Mouse (Mus musculus) thymus, postnatal 10 days (tissue): ENCODE data around the gene Gm9745.
"Not testable (repeated sequence)": the region's sequence is repeated elsewhere in the genome, so short reads cannot be mapped to it uniquely, and the experiment has no call there.

Source experiments
- DNase-seq, 2 experiments: peaks; one replicate each; pipeline ENCODE4 v3.0.0; 2021; ENCODE audit warnings: low spot score in 2 of 2

Gm9745 gene

GRCm38 (mm10) chr13:8948131-8948530 lies at the start of gene Gm9745:
Gm9745 (minus strand) TSS chr13:8948231.
- DNase-seq = not testable (repeated sequence)

DNA sequence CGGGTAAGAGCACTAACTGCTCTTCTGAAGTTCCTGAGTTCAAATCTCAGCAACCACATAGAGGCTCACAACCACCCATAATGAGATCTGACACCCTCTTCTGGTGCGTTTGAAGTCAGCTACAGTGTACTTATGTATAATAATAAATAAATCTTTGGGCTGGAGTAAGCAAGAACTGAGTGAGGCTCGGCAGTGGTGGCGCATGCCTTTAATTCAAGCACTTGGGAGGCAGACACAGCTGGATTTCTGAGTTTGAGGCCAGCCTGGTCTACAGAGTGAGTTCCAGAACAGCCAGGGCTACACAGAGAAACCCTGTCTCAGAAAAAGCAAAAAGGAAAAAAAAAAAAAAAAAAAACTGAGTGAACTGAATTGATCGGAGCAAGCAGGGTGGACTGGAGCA lies 49.2 kb upstream of the Gm9745 start:
- DNase-seq = not testable (repeated sequence)

DNA sequence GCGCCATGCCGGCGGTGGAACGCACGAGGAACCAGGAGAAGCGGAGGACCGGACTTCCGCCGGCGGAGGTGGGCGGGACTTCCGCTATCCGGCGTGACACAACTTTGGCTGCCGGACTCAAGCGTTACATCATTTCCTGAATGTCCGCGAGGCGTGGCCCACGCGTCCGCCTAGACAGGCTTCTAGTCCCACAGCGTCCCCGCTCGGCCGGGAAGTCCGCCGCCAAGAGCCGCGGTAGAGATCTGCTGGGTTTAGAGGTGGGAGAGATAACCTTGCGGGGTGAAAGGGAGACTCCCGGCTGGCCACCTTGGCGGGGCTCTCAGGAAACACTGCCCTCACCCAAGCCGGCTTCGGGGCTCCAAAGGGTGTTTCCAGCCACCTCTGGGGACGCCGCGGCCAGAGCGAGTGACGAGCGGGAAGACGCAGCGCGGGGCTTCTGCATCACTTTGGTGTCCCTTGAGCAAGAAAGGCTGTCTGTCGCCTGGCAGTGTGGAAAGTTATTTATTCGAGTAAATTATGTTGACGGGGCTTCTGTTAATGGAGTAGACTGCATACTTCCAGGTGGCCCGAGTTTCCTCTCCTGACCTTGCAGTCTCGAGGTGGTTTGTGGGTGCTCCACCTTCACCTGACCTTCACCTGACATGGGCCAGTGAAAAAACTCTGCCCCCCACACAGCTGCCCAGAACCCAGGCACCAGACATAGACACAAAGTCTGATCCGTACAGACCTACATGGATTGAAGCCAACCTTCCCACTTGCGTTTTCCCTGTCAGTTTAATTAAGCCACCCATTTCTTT lies 48.2 kb upstream of the Gm9745 start, which contains the start of gene Gtpbp4:
TSS of gene Gtpbp4 (minus strand) at position 94 of the 797 bp plus-strand sequence.
- peak; percentile 92 for DNase-seq

DNA sequence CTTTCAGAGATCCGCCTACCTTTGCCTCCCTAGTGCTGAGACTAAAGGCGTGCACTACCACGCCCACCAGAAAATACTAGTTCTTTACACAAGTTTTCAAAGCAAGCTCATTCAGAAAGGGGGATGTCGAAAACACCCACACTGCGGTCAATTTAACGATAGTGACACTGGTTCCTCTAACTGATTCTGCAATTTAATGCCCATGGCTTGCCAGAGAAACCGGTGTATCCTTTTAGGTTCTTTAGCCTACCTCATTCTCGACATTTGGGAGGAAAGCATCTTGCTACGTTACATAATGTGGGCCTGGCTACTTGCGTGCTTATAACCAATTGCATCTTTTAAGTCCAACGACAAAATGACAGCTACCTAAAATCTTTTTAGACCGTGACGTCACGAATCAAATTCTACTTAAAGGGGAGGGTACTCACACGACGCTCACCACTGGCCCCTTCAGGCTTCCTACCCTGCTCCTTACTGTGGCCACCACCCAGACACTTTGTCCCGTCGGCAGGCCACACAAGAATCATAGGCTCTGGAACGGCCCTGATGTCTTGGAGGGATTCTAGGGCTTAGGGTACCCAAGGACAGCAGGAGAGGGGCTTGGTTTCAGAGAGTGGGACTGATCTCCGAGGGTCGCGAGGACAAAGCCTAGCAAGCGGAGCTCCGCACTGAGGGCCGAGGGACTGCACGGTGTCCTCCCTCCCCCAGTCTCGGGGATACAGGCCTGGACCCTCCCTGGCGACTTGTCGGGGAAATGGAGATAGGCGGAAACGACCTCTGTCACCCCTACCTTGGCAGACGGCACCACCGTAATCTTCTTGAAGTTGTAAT lies 47.3 kb upstream of the Gm9745 start:
- DNase-seq = no peak

GRCm38 (mm10) chr13:8992231-8992630 lies 44.2 kb upstream of the Gm9745 start:
- DNase-seq = no peak

DNA sequence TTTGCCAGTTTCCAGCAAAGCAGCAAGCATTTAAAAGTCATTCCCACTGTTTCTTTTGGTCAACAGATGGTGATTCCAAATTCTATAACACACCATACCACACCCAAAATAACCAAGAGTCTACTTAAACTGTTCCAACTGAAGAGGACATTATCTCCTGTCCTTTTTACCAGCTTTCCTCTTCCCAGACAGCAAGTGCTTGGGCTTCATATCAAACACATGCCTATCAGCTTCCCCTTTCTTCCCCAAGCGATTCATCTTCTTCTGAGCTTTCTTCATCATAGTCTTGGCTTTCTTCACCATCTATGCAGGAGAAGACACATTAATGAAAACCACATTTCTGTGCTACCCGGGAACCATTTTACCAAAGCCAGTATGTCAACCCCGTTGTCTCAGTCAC lies 24.9 kb upstream of the Gm9745 start:
- DNase-seq = no peak

DNA sequence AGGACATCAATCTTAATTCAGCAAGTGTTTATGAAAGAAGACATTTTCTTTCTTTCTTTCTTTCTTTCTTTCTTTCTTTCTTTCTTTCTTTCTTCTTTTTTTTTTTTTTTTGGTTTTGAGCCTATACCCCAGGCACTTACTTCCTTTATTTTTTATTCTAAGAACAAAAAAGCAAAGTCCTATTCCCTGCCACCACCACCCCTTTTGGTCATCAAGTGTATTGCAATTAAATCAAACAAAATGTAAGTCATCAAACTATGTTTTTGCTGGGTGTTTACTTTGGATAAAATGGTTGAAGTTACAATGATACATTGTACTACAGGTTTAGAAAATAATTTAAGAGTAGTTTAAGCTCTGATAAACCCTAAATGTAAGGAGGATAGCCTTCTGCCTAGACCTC lies 24.3 kb upstream of the Gm9745 start:
- no peak for DNase-seq

GRCm38 (mm10) chr13:8967742-8968141 lies 19.7 kb upstream of the Gm9745 start:
- no peak for DNase-seq

- no peak for DNase-seq
These were observed 17.2 kb upstream of the Gm9745 start for GRCm38 (mm10) chr13:8965224-8965623.

DNA sequence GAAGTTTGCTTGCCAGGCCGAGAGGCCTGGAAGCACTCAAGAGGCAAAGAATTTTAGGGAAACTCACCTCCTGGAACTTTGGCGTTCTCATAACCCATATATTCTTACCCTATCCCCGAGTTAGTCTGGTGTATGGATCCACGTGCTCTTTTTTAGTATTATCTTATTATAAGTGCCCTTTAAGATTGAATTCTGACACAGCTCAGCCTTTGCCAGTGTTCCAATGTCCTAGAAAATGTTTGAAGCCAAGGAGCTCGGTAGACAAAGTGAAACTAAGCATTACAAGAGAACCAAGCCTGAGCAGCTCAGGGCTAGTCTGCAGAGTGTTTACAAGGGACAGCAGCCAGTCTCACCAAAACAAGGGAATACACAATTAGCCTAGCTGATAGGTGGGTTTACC lies 14.2 kb upstream of the Gm9745 start:
- not testable (repeated sequence) for DNase-seq

GRCm38 (mm10) chr13:8961128-8961888 lies 13.3 kb upstream of the Gm9745 start:
- DNase-seq = not testable (repeated sequence)

- not testable (repeated sequence) for DNase-seq
These were observed 11.5 kb upstream of the Gm9745 start for GRCm38 (mm10) chr13:8959554-8959953.

DNA sequence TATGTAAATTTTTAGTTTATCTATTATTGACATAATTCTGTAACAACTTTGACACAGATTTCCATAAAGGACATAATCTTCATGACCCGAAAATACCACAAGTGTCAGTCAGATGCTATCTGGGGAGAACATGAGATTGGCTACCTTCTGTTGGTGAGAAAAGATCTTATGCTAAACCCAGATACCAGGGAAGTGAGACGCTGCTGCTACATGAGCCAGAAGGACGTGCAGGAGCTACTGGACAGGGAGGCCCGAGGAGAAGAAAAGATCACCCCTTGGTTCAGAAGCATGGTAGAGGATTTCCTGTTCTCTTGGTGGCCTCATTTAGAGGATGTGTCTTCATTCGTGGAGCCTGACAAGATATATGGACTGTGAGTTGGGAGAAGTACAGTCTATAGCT lies 11.0 kb upstream of the Gm9745 start:
- DNase-seq = not testable (repeated sequence)

- DNase-seq = not testable (repeated sequence)
These were observed 8.8 kb upstream of the Gm9745 start for GRCm38 (mm10) chr13:8956873-8957272.

DNA sequence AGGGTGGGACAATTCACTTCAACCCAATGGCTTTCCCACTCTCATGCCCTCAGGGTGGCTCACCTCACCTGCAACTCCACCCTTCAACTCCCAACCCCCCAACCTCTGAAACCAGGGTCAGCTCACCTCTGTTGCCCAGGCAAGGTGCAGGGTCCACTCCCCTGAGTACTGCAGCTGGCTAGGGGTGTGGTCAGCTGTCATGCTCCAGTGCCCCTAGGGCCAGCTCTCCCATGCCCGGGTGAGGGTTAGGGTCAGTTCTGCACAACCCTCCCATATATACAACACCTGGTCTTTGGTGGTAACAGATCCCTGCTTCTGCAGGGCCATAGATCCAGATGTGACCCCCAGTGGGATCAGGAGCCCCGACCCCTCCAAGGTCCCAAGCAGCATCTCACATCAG lies 7.1 kb upstream of the Gm9745 start:
- not testable (repeated sequence) for DNase-seq

GRCm38 (mm10) chr13:8952563-8952962 lies 4.5 kb upstream of the Gm9745 start, which contains the start of gene Idi2:
Idi2 (plus strand) TSS chr13:8952863.
- not testable (repeated sequence) for DNase-seq

- not testable (repeated sequence) for DNase-seq
These were observed 4.2 kb downstream of the Gm9745 start for GRCm38 (mm10) chr13:8943828-8944227.

GRCm38 (mm10) chr13:8941701-8942100 lies 6.3 kb downstream of the Gm9745 start:
- not testable (repeated sequence) for DNase-seq

DNA sequence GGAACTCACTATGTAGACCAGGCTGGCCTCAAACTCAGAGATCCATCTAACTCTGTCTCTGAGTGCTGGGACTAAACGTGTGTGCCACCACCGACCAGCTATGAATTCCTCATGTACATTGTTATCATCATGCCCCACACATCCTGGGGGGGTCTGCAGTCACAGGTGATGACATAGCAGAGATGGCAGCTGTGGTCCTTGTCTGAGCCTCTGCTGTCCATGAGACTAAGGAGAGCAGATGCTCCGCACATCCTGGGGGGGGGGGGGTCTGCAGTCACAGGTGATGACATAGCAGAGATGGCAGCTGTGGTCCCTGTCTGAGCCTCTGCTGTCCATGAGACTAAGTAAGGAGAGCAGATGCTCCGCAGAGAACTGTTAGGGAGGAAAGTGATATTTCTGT lies 6.9 kb downstream of the Gm9745 start:
- not testable (repeated sequence) for DNase-seq

- not testable (repeated sequence) for DNase-seq
These were observed 10.4 kb downstream of the Gm9745 start for GRCm38 (mm10) chr13:8937611-8938140.

- no peak for DNase-seq
These were observed 14.5 kb downstream of the Gm9745 start for GRCm38 (mm10) chr13:8933499-8933898.
